Mouse (Mus musculus): ENCODE results near the gene Tbpl1. TPM values are rescaled to one million over a fixed set of nuclear protein-coding genes. Genes with fewer than 3 reads are reported as not detected.

Gene Tbpl1
- polyA plus RNA-seq, 1 experiment, result 14.3 TPM

- DNase-seq, result no peak
- Histone ChIP-seq H3K27me3 (replicated peaks; ENCODE audit: control insufficient read depth, insufficient read depth, low read length) (no peaks in the 10 kb centered on the region), H3K4me3 (ENCODE audit: insufficient read depth, low read depth, low read length) (no peak overlapping the region), H3K36me3 (ENCODE audit: control insufficient read depth, insufficient read depth, low read length) (no peaks in the 10 kb centered on the region), H3K27ac (ENCODE audit: insufficient read depth, low read depth, low read length) (no peak overlapping the region), H3K4me1 (ENCODE audit: control insufficient read depth, insufficient read depth, low read length) (0 out of 2 replicates have a peak, but pooled peaks cover 6% of the 10 kb centered on the region)
- WGBS, result 86% methylated on average over 7 of the region's 7 CpGs
- TF ChIP-seq CTCF (conservative IDR thresholded peaks at IDR 0.05; ENCODE audit: insufficient read depth, insufficient read length, low read depth, low read length), result no peak
- no peak for TF ChIP-seq POLR2A (IDR thresholded peaks at IDR 0.05; ENCODE audit: low read depth, low read length)
Measured at GRCm38 (mm10) chr10:22726295-22726694, 5.4 kb downstream of the Tbpl1 start.

- WGBS, result 51% methylated on average over 4 of the region's 4 CpGs
- TF ChIP-seq POLR2A (IDR thresholded peaks at IDR 0.05; ENCODE audit: low read depth, low read length) (no peak), CTCF (conservative IDR thresholded peaks at IDR 0.05; ENCODE audit: insufficient read depth, insufficient read length, low read depth, low read length) (no peak)
- no peaks in the 10 kb centered on the region for H3K27me3 ChIP-seq (replicated peaks; ENCODE audit: control insufficient read depth, insufficient read depth, low read length)
- H3K27ac ChIP-seq (ENCODE audit: insufficient read depth, low read depth, low read length), result no peak overlapping the region
- DNase-seq, result no peak
- no peaks in the 10 kb centered on the region for H3K36me3 ChIP-seq (ENCODE audit: control insufficient read depth, insufficient read depth, low read length)
- H3K4me3 ChIP-seq (ENCODE audit: insufficient read depth, low read depth, low read length), result no peak overlapping the region
- H3K4me1 ChIP-seq (ENCODE audit: control insufficient read depth, insufficient read depth, low read length), result 0 out of 2 replicates have a peak, but pooled peaks cover 3% of the 10 kb centered on the region
Measured at GRCm38 (mm10) chr10:22725166-22725565, 6.6 kb downstream of the Tbpl1 start.

- TF ChIP-seq POLR2A (IDR thresholded peaks at IDR 0.05; ENCODE audit: low read depth, low read length) (no peak), CTCF (conservative IDR thresholded peaks at IDR 0.05; ENCODE audit: insufficient read depth, insufficient read length, low read depth, low read length) (no peak)
- 78% methylated on average over 5 of the region's 5 CpGs for WGBS
- Histone ChIP-seq H3K27ac (ENCODE audit: insufficient read depth, low read depth, low read length) (no peak overlapping the region), H3K4me3 (ENCODE audit: insufficient read depth, low read depth, low read length) (no peak overlapping the region), H3K27me3 (replicated peaks; ENCODE audit: control insufficient read depth, insufficient read depth, low read length) (no peaks in the 10 kb centered on the region), H3K36me3 (ENCODE audit: control insufficient read depth, insufficient read depth, low read length) (no peaks in the 10 kb centered on the region), H3K4me1 (ENCODE audit: control insufficient read depth, insufficient read depth, low read length) (0 out of 2 replicates have a peak, but pooled peaks cover 6% of the 10 kb centered on the region)
- no peak for DNase-seq
Measured at GRCm38 (mm10) chr10:22720781-22721529, 10.8 kb downstream of the Tbpl1 start.

- Histone ChIP-seq H3K4me1 (ENCODE audit: control insufficient read depth, insufficient read depth, low read length) (peaks cover 6% of the 10 kb centered on the region; the same call in 1 of the 2 replicates), H3K4me3 (ENCODE audit: insufficient read depth, low read depth, low read length) (no peak overlapping the region), H3K27ac (ENCODE audit: insufficient read depth, low read depth, low read length) (no peak overlapping the region), H3K36me3 (ENCODE audit: control insufficient read depth, insufficient read depth, low read length) (no peaks in the 10 kb centered on the region), H3K27me3 (replicated peaks; ENCODE audit: control insufficient read depth, insufficient read depth, low read length) (no peaks in the 10 kb centered on the region)
- no peak for DNase-seq
- TF ChIP-seq POLR2A (IDR thresholded peaks at IDR 0.05; ENCODE audit: low read depth, low read length) (no peak), CTCF (conservative IDR thresholded peaks at IDR 0.05; ENCODE audit: insufficient read depth, insufficient read length, low read depth, low read length) (no peak)
- WGBS, result 24% methylated on average over 4 of the region's 4 CpGs
Measured at GRCm38 (mm10) chr10:22718475-22718874, 13.3 kb downstream of the Tbpl1 start.

- Histone ChIP-seq H3K4me3 (ENCODE audit: insufficient read depth, low read depth, low read length) (no peak overlapping the region), H3K27ac (ENCODE audit: insufficient read depth, low read depth, low read length) (no peak overlapping the region), H3K27me3 (replicated peaks; ENCODE audit: control insufficient read depth, insufficient read depth, low read length) (no peaks in the 10 kb centered on the region), H3K4me1 (ENCODE audit: control insufficient read depth, insufficient read depth, low read length) (peaks cover 6% of the 10 kb centered on the region; the same call in 1 of the 2 replicates), H3K36me3 (ENCODE audit: control insufficient read depth, insufficient read depth, low read length) (peaks cover under 1% of the 10 kb centered on the region; the same call in 1 of the 2 replicates)
- peak; percentile 83 for TF ChIP-seq CTCF (conservative IDR thresholded peaks at IDR 0.05; ENCODE audit: insufficient read depth, insufficient read length, low read depth, low read length)
- TF ChIP-seq POLR2A (IDR thresholded peaks at IDR 0.05; ENCODE audit: low read depth, low read length), result no peak
- 69% methylated on average over 4 of the region's 4 CpGs for WGBS
- peak; percentile 66 for DNase-seq
Measured at GRCm38 (mm10) chr10:22714520-22714919, 17.2 kb downstream of the Tbpl1 start.

- TF ChIP-seq CTCF (conservative IDR thresholded peaks at IDR 0.05; ENCODE audit: insufficient read depth, insufficient read length, low read depth, low read length) (no peak), POLR2A (IDR thresholded peaks at IDR 0.05; ENCODE audit: low read depth, low read length) (no peak)
- Histone ChIP-seq H3K4me3 (ENCODE audit: insufficient read depth, low read depth, low read length) (no peak overlapping the region), H3K27ac (ENCODE audit: insufficient read depth, low read depth, low read length) (no peak overlapping the region), H3K27me3 (replicated peaks; ENCODE audit: control insufficient read depth, insufficient read depth, low read length) (no peaks in the 10 kb centered on the region), H3K36me3 (ENCODE audit: control insufficient read depth, insufficient read depth, low read length) (peaks cover 2% of the 10 kb centered on the region; the same call in 1 of the 2 replicates), H3K4me1 (ENCODE audit: control insufficient read depth, insufficient read depth, low read length) (peaks cover 6% of the 10 kb centered on the region; the same call in 1 of the 2 replicates)
- 43% methylated on average over 2 of the region's 2 CpGs for WGBS
- DNase-seq, result no peak
Measured at GRCm38 (mm10) chr10:22712955-22713354, 18.8 kb downstream of the Tbpl1 start.

GRCm38 (mm10) chr10:22710173-22710777 is 21.5 kb downstream of the Tbpl1 start:
- no peak for TF ChIP-seq POLR2A (IDR thresholded peaks at IDR 0.05; ENCODE audit: low read depth, low read length)
- no peak for TF ChIP-seq CTCF (conservative IDR thresholded peaks at IDR 0.05; ENCODE audit: insufficient read depth, insufficient read length, low read depth, low read length)
- no peaks in the 10 kb centered on the region for H3K27me3 ChIP-seq (replicated peaks; ENCODE audit: control insufficient read depth, insufficient read depth, low read length)
- DNase-seq, result no peak
- no peak overlapping the region for H3K27ac ChIP-seq (ENCODE audit: insufficient read depth, low read depth, low read length)
- 92% methylated on average over 13 of the region's 13 CpGs for WGBS
- peaks cover 2% of the 10 kb centered on the region; the same call in 1 of the 2 replicates for H3K36me3 ChIP-seq (ENCODE audit: control insufficient read depth, insufficient read depth, low read length)
- peaks cover 4% of the 10 kb centered on the region; the same call in 1 of the 2 replicates for H3K4me1 ChIP-seq (ENCODE audit: control insufficient read depth, insufficient read depth, low read length)
- H3K4me3 ChIP-seq (ENCODE audit: insufficient read depth, low read depth, low read length), result no peak overlapping the region
